Mouse (Mus musculus): ENCODE measurements at regions not wholly inside any gene's neighbourhood (a gene's known extent, or its start where the extent isn't known, plus 50 kb on each side); places are given as distances from the start of the nearest gene placed in this dataset.

DNA sequence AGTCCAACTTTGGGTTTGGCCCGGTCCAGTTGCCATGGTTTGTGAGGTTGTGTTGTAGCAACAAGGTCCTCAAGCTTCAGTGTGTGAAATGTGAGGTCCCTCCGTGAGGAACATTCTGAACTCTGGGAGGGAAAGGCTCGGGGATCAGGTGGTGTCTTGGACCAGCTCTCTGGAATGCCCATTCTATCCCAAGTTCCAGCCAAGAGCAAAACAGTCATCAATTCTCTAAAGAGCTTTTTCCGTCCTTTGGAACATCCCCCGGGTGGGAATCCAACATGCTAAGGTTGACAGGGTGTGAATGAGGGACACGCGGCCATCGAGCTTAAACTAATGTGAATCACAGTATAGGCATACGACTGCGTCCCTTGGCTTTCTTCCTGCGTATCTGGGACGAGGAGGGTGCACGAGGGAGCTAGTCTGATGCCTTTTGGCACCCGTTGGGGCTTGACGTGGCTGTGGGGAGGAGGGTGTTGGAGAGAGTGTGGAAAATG lies 145.4 kb downstream of the Tmx1 start:
- TF ChIP-seq EP300 (IDR thresholded peaks at IDR 0.05; ENCODE audit: low read depth): no peak
- no peak for TF ChIP-seq CTCF (IDR thresholded peaks at IDR 0.05; ENCODE audit: low read depth)
